Mouse (Mus musculus): ENCODE measurements around the gene Eomes.

The Eomes gene

GRCm38 (mm10) chr9:118515476-118515875 is 37.5 kb downstream of the Eomes start:
- intact Hi-C loops (cut with DNase I): no loop called here

- intact Hi-C loops (cut with DNase I): no loop called here
Observed at GRCm38 (mm10) chr9:118516162-118516561, 38.1 kb downstream of the Eomes start.

DNA sequence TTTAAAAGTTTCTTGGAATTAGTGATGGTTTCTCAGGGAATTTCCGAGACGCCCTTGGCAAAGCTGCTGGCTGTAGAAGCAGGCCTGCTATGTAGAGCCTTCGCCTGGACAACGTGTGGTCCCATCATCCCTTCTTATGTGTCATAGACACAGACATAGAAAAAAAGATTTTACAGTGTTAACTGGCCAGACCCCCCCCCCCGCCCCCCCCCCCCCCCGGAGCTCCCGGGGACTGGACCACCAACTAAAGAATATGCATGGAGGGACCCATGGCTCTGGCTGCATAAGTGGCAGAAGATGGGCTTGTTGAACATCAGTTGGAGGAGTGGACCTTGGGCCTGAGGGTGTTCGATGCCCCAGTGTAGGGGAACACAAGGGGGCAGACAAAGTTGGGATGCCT is 39.6 kb downstream of the Eomes start:
- intact Hi-C loops (cut with DNase I): no loop called here

- intact Hi-C loops (cut with DNase I): no loop called here
Observed at GRCm38 (mm10) chr9:118519101-118519500, 41.1 kb downstream of the Eomes start.

GRCm38 (mm10) chr9:118520011-118520410 is 42.0 kb downstream of the Eomes start:
- intact Hi-C loops (cut with DNase I): no loop called here

DNA sequence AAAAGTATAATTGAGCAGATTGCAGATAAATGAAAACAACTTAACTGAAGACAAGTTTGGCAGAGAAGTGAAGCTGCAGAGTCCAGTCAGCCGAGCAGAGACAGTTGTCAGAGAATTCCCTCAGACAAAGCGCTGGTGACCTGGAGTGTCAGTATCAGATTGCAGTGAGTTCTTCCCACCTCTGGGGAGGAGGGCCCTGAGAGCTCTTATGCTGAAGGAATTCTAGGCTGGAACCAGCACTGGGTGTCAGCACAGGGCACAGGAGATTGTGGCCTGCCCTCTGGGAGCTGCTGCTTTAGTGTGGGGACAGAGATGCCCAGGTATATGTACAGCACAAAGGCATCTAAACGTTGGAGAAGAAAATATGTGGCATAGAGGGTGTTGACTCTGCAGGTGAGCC is 42.8 kb downstream of the Eomes start:
- intact Hi-C loops (cut with DNase I): no loop called here

GRCm38 (mm10) chr9:118521659-118522058 is 43.6 kb downstream of the Eomes start:
- intact Hi-C loops (cut with DNase I): no loop called here

DNA sequence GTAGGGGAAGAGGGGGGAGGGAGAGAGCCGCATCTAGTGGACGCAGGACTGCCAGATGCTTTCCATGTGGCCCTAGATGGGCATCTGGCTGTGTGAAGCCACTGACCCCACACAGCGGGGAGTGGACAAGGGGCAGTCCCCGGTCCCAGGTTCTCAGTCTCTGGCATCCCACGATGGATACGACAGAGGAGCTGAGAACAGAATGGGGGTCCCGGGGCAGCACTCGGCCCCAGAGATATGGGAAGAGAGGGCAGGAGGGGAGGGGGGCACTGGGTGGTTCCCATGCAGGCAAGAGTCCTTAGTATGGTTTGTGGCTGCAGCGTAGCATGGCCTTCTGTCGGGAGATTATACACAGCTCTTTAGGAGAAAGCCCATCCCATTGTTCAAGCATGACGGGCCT is 45.7 kb downstream of the Eomes start:
- intact Hi-C loops (cut with DNase I): no loop called here

GRCm38 (mm10) chr9:118527056-118527455 is 49.0 kb downstream of the Eomes start:
- intact Hi-C loops (cut with DNase I): no loop called here

DNA sequence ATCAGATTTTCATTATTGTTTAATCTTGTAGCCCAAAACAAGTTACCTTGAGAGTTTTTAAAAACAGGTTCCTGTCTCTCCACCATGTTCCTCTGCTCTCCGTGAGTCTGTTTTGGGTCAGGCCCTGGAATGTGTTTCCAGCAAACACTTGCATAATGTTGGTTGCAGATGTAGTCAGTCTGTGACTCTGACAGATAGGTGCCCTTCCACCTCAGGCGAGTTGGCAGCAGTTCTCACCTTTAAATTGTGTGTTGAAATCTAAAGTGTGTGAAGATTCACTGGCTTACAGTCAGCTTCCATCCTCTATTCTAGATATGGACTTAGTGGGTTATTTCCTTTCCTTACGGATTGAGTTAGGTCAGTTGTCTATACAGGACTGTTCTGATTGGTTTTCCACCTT is 51.8 kb downstream of the Eomes start:
- intact Hi-C loops (cut with DNase I): no loop called here

DNA sequence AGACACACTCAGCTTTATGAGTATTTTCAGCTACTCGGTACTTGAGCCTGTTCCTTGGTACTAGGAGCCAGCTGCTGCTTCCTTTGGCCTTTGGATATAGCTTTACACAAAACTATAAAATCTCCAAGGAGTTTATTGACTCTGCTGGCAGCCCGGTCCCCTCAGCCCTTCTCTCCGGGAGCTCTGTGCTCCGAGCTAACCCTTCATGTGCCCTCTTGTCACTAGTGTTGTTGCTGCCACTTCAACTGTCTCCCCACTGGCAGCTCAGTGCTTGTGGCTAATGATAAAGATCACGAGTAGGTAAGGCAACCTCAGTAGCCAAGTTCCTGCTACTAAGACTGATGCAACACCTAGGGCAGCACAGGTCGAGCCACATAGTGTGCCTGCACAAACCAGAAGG is 52.7 kb downstream of the Eomes start:
- intact Hi-C loops (cut with DNase I): no loop called here

- intact Hi-C loops (cut with DNase I): no loop called here
Observed at GRCm38 (mm10) chr9:118532516-118533205, 54.6 kb downstream of the Eomes start.

Measured in adrenal gland (tissue).